Mouse (Mus musculus) heart, adult 2 months (tissue): ENCODE measurements at regions not wholly inside any gene's neighbourhood (a gene's known extent, or its start where the extent isn't known, plus 50 kb on each side); places are given as distances from the start of the nearest gene placed in this dataset.

ENCODE experiments used
- CTCF ChIP-seq: fragments of 200-600 bp; IDR thresholded peaks from 2 replicates; pipeline ENCODE4 v1.8.1; 2022; ENCODE audit warnings: antibody characterized with exemption, mild to moderate bottlenecking, moderate library complexity
- POLR2A ChIP-seq: fragments of 200-500 bp; IDR thresholded peaks from 2 replicates; pipeline ENCODE4 v1.6.1; 2011; ENCODE audit warnings: mild to moderate bottlenecking, low read depth, low read length, control low read depth; ENCODE audit not compliant: insufficient read depth

DNA sequence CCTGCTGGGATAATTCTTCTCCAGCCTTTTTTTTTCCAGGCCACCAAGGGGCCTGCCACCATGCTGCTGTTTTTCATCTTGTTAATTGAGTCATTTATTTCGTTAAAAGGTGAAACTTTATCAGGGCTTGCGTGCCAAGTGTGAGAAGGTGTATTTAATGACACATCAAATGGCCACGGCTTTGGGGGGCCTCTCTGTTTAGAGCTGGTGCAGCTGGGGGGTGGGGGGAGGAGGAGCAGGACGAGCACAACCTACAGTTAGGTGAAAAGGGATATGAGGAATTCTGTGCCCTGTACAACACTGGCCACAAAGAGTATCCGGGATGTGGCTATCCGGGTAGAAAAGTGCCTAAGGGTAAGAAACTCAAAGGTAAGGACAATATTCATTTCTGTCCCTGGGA lies 213.6 kb downstream of the Bcl11b start:
- TF ChIP-seq POLR2A (no peak), CTCF (no peak)
